Mouse (Mus musculus) G1E-ER4 (cell line): ENCODE data around the gene Efcc1. TPM values are rescaled to one million over a fixed set of nuclear protein-coding genes. Genes with fewer than 3 reads are reported as not detected.

Experiments used
- GATA1 ChIP-seq: IDR thresholded peaks from one replicate; pipeline ENCODE4 v1.8.0; 2012; ENCODE audit warnings: low read length, inconsistent platforms
- polyA plus RNA-seq: library from polyadenylated mRNA; stranded (reverse); fragments of >175 nt; gene quantifications from 2 replicates; pipeline ENCODE4 v1.2.3, GENCODE M21; 2012

Gene Efcc1
- polyA plus RNA-seq, 1 experiment, result 0.02 TPM

GRCm38 (mm10) chr6:87787108-87787890, 56.6 kb downstream of the Efcc1 start:
- TF ChIP-seq GATA1, result no peak

- TF ChIP-seq GATA1, result no peak
These were observed 57.7 kb downstream of the Efcc1 start for GRCm38 (mm10) chr6:87788266-87788895.

- TF ChIP-seq GATA1, result no peak
These were observed 58.4 kb downstream of the Efcc1 start for GRCm38 (mm10) chr6:87788896-87789587.

- no peak for TF ChIP-seq GATA1
These were observed 59.1 kb downstream of the Efcc1 start for GRCm38 (mm10) chr6:87789791-87790190.

GRCm38 (mm10) chr6:87790779-87791480, 60.3 kb downstream of the Efcc1 start:
- TF ChIP-seq GATA1, result no peak

GRCm38 (mm10) chr6:87791826-87792225, 61.2 kb downstream of the Efcc1 start:
- no peak for TF ChIP-seq GATA1

- no peak for TF ChIP-seq GATA1
These were observed 63.3 kb downstream of the Efcc1 start for GRCm38 (mm10) chr6:87793821-87794510.

GRCm38 (mm10) chr6:87795385-87796150, 64.9 kb downstream of the Efcc1 start:
- TF ChIP-seq GATA1, result no peak

- TF ChIP-seq GATA1, result no peak
These were observed 65.7 kb downstream of the Efcc1 start for GRCm38 (mm10) chr6:87796251-87796880.

- TF ChIP-seq GATA1, result no peak
These were observed 66.7 kb downstream of the Efcc1 start for GRCm38 (mm10) chr6:87797321-87797720.

GRCm38 (mm10) chr6:87799576-87799975, 68.9 kb downstream of the Efcc1 start:
- no peak for TF ChIP-seq GATA1

GRCm38 (mm10) chr6:87802462-87802861, 71.8 kb downstream of the Efcc1 start:
- TF ChIP-seq GATA1, result no peak

- TF ChIP-seq GATA1, result no peak
These were observed 73.4 kb downstream of the Efcc1 start for GRCm38 (mm10) chr6:87804036-87804435.

- TF ChIP-seq GATA1, result no peak
These were observed 74.2 kb downstream of the Efcc1 start for GRCm38 (mm10) chr6:87804886-87805285.
